Mouse (Mus musculus): ENCODE measurements around the gene Snx9.

The Snx9 gene

DNA sequence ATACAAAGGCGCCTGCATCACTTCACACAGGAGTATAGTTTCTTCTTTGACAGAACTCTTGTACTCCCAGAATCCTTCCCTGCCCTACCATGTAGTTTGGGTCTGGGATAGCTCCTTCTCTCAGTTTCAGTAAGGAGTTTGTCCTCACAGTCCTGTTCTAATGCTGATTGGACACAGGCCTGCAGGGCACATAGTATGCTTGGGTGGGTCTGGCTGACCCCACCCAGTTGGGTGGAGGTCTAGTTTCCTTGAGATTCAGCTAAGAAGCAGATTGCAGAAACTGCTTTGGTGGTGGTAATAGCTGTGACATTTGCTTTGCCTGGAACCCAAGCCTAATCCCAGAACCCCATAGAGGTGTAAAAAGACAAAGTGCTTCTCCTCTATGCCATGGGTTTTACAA lies 33.4 kb downstream of the Snx9 start:
- in situ Hi-C loops (cut with MboI, MseI), result no loop called here

DNA sequence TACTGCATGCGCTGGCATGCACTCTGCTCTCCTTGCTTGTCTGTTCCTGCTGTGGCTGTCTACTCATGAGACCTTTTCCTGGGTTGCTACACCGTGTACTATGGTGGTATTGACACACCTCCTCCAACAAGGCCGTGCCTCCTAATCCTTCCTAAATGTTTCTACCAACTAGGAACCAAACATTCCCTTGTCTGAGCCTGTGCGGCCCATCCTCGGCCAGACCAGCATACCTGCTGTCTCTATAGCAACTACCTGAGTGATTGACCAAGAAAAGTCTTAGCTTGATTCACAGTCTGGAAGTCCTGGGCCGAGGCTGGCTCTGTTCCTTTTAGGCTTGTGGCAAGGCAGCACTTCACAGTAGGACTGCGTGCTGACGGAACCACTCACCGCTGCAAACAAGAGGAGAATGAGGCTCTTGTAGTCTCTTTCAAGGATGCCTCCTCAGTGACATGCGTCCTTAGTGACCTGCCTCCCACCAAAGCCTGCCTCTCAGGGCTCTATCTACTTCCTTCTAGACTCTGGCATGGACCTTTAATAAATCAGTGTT lies 36.6 kb downstream of the Snx9 start:
- in situ Hi-C loops (cut with MboI, MseI), result no loop called here

DNA sequence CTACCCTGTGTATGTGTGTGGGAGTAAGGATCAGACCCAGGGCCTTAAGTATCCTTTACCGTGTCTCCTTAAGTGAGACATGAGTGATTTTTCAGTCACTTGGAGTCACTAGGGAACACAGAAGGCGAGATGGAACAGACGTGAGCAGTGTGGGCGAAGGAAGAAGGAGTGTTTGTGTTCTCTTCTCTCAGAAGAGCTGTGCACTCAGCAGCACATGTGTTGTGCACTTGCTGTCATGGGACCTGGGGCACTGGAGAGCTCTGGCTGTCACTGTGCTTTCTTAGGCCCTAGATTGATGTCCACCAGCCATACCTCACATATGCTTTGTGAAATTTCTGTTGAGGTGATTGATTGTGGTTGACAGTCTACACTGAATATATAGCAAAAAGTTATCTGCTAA lies 37.7 kb downstream of the Snx9 start:
- in situ Hi-C loops (cut with MboI, MseI), result no loop called here

DNA sequence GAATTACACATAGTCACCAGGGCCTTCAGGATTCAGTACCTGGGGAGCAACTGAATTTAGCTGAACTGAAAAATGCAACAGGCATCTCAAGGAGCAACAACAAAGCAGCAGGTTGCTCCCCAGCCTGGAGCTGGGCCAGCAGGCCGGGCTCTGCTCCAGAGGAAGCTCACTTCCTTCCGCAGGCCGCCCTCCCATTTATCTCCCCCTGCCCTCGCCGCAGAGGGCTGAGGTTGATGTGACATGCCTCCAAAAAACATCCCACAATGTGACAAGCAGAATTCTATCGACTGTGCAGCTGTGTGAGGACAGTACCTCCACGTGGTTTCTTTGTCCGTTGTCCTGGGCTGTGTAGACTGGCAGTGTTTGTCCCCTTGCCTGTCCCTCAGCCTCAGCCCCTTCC lies 44.3 kb downstream of the Snx9 start:
- in situ Hi-C loops (cut with MboI, MseI), result loop anchor here (5.0 kb wide), 2 partner anchors 43 to 88 kb away; partner anchors contain the start of gene Snx9 (in 1 of the 2)

- in situ Hi-C loops (cut with MboI, MseI), result loop anchor here (5.0 kb wide), 2 partner anchors 44 to 89 kb away; partner anchors contain the start of gene Snx9 (in 1 of the 2)
Measured at GRCm38 (mm10) chr17:5886181-5886810, 45.2 kb downstream of the Snx9 start.

DNA sequence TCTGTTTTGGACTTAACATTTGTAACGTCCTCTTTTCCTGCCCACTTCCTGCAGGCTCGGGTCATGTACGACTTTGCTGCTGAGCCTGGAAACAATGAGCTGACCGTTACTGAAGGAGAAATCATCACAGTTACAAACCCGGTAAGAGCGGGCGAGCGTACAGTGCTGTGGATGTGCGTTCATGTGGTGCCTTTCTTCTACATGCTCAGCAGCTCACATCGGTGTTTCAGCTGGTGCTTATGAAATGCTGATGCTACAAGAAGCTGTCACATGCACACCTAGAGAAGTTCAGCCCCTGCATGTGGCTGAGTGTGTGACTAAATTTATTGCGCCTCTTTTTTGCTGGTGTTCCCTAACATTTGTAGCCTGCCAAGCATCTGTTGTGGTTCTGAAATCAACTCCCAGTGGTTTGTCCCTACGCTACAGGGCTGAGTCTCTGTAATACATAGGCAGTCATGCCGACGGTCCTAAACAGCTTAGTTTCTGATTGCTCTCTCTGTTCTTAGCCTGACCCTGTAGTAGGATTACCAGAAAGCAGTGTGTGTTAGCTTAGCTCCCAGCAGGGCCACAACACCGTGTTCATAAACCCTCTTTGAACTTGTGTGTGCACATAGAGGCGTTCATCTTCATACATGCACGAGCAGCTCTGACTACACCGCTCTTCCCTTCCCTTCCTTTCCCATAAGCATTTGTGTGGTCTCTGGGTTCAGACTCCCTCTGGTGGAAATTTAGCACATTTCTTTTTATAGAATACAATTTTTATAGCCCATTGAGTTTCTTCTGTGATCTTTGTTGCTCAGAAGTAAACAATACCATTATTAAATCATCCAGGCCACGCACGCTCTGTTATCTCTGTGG lies 46.0 kb downstream of the Snx9 start:
- in situ Hi-C loops (cut with MboI, MseI), result loop anchor here (5.0 kb wide), 2 partner anchors 45 to 90 kb away; partner anchors contain the start of gene Snx9 (in 1 of the 2)

DNA sequence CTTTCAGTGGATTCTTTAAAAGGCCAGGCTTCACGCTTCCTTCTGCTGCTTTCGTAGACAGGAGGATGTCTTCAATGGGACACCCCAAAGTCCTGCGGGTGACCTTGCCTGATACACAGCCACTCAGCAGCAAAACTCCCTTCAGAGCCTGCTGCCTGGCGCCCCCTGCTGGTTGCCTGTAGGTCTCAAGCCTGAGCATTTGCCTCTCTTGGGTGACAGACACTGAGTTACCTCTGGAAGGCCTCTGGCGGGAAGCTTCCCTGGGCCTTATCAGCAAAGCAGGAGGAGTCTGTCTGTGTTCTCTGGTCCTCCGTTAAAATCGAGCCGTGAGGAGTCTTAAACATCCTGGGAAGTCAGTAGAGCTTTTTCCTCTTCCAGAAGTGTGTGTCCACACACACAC lies 49.3 kb downstream of the Snx9 start:
- in situ Hi-C loops (cut with MboI, MseI), result loop anchor here in 1 of 2 experiments (10.0 kb wide), 1 partner anchor 456 kb away; no protein-coding TSS in a partner anchor

GRCm38 (mm10) chr17:5891933-5892683 lies 51.0 kb downstream of the Snx9 start:
- in situ Hi-C loops (cut with MboI, MseI), result loop anchor here in 1 of 2 experiments (10.0 kb wide), 1 partner anchor 457 kb away; no protein-coding TSS in a partner anchor

GRCm38 (mm10) chr17:5893092-5893491 lies 52.0 kb downstream of the Snx9 start:
- in situ Hi-C loops (cut with MboI, MseI), result loop anchor here in 1 of 2 experiments (10.0 kb wide), 1 partner anchor 458 kb away; no protein-coding TSS in a partner anchor

- in situ Hi-C loops (cut with MboI, MseI), result loop anchor here in 1 of 2 experiments (10.0 kb wide), 1 partner anchor 459 kb away; no protein-coding TSS in a partner anchor
Measured at GRCm38 (mm10) chr17:5893574-5894148, 52.5 kb downstream of the Snx9 start.

DNA sequence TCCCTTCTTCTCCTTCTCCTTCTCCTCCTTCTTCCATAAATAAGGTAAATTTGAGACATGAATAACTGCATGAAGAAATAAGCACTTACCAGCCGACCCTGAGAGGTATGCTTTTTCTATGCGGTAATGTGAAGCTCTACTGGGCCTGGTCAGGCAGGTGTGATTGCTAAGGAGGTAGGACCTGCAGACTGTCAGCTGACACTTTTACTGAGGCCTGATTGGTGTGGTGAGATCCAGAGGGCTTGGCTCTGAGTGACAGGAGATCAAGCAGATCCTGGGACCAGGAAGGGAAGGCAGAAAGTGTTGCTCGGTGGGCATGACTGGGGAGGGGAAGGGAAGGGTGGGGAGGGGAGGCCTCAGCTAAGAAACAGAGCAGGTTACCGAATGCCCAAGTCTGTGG lies 54.9 kb downstream of the Snx9 start:
- in situ Hi-C loops (cut with MboI, MseI), result loop anchor here in 1 of 2 experiments (10.0 kb wide), 1 partner anchor 461 kb away; no protein-coding TSS in a partner anchor

DNA sequence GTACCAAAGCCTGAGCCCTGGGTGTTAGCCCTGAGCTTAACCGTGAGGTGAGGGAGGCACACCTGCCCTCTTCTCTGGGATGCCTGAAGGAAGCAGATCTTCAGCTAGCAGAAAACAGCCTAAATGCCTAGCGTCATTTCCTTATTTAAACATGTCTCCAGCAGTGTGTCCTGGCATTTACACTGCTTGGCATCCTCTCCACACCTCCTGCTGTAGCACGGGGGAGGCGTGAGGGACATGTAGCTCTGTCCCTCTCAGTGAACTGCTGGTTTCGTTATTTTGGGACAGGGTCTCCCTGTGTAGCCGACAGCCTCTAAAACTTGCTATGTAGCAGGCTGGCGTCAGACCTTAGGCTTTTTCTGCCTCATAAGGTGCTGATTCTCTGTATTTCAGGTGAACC lies 55.5 kb downstream of the Snx9 start:
- in situ Hi-C loops (cut with MboI, MseI), result loop anchor here in 1 of 2 experiments (10.0 kb wide), 1 partner anchor 462 kb away; no protein-coding TSS in a partner anchor

DNA sequence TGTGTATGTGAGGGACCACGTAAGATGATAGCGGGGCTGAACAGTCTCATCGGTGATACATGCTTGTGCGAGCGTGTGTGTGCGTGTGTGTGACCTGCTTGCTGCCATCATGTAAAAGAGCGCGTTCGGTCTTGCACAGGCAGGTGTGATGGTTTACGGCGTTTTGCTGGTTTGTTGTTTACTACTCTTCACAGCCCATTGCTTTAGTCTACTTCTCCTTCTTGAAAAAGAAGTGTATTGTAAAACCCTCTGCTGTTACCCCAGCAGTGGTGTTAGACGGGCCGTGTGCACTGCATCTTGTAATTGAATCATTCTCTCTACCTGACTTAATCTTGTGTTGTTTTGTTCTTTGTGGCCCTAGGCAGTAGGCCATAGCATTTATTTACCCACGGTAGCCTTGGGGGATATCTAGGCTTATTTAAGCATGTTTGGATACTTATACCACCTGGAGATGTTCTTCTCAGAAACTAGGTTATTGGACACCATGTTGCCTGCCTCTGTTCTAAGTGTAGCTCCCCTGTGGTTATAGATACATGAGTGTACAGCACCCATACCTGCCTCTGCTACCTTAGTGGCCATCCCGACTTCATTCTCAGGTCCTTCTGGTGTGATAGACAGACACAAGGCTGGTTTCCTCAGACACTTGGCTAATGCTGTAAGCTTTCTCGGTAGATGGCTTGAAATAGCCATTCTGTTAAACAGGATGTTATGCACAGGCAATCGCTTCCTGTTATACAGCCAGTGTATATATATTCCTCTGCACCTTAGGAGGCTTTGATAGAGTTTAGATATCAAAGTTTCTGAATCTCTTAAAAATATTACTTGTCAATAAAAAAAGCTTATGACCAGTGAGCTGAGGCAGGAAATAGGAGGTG lies 56.4 kb downstream of the Snx9 start:
- in situ Hi-C loops (cut with MboI, MseI), result loop anchor here in 1 of 2 experiments (10.0 kb wide), 1 partner anchor 463 kb away; no protein-coding TSS in a partner anchor

DNA sequence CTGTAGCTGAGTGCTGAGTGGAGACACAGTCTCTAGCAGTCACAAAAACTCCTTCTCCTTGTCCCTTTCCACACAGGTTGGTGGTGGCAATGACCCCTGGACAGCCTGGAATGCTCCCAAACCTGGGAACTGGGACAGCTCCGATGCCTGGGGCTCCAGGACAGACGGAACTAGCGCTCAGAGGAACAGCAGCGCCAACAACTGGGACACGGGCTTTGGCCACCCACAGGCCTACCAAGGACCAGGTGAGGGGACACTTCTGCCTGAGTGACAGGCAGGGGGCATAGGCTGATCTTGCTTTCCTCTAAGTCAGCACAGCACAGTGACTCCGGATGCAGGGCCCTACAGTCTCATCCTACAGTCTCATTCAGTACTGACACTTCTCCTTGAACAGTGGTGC lies 58.1 kb downstream of the Snx9 start:
- in situ Hi-C loops (cut with MboI, MseI), result loop anchor here in 1 of 2 experiments (10.0 kb wide), 1 partner anchor 464 kb away; no protein-coding TSS in a partner anchor

DNA sequence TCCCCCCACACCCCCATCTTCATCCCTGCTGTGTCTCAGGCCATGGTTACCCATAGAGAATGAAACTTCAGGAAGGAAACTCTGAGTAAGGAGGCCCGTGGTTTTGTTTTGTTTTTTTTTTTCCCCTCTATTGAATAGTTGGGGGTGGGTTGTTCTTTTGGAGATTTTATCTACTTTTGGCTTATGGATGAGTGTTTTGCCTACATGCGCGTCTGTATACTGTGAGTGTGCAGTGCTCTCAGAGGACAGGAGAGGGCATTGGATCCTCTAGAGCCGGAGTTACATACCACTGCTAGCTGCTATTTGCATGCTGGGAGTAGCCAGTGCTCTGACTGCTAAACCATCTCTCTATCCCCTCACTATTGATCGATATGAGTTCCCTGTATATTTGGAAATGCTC lies 60.3 kb downstream of the Snx9 start:
- in situ Hi-C loops (cut with MboI, MseI), result loop anchor here in 1 of 2 experiments (25.0 kb wide), 1 partner anchor 464 kb away; the partner anchor contains the start of gene Tmem242

- in situ Hi-C loops (cut with MboI, MseI), result loop anchor here in 1 of 2 experiments (25.0 kb wide), 1 partner anchor 466 kb away; the partner anchor contains the start of gene Tmem242
Measured at GRCm38 (mm10) chr17:5903630-5904301, 62.6 kb downstream of the Snx9 start.

- in situ Hi-C loops (cut with MboI, MseI), result loop anchor here (5.0 to 25.0 kb wide), 2 partner anchors 52 to 472 kb away; partner anchors contain the start of gene Tmem242 (in 1 of the 2)
Measured at GRCm38 (mm10) chr17:5909681-5910080, 68.6 kb downstream of the Snx9 start.

DNA sequence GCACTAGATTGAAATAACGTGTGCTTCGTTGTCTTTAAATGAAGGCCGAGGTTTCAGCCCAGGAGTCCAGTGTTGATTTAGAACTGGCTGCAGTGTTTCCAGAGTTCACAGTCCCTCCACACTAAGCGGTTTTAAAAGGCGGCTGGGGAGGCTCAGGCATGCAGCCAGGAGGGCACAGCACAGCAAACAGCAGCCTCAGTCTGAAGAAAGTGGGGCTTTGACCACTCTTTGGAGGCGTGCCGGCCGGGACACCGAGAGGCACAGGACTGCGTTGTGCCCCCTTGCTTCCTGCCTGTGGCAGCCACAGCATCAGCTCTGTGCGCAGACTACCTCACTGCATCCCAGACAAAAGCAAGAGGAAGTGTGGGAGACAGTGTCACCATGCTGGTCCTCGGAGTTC lies 70.5 kb downstream of the Snx9 start:
- in situ Hi-C loops (cut with MboI, MseI), result loop anchor here in 1 of 2 experiments (25.0 kb wide), 1 partner anchor 474 kb away; the partner anchor contains the start of gene Tmem242
